Mouse (Mus musculus): ENCODE measurements around the gene Tjp2.

GRCm38 (mm10) chr19:24194216-24194615 lies 30.6 kb downstream of the Tjp2 start:
- TF ChIP-seq CTCF (IDR thresholded peaks at IDR 0.05; ENCODE audit: borderline replicate concordance, control insufficient read depth, extremely low read depth, insufficient read depth, low read length, poor library complexity) (no peak), POLR2A (IDR thresholded peaks at IDR 0.05; ENCODE audit: control insufficient read depth, extremely low read depth, insufficient read depth, low read length, poor library complexity) (no peak)

Data from thymus, adult 2 months (tissue).